Mouse (Mus musculus) 3134 (cell line): ENCODE data around the gene Fuk.
"Not testable (repeated sequence)": the region's sequence is repeated elsewhere in the genome, so short reads cannot be mapped to it uniquely, and the experiment has no call there.

ENCODE experiments used
- DNase-seq: peaks from one replicate; pipeline ENCODE4 v3.0.0-alpha.2; 2011; ENCODE audit warnings: low spot score; ENCODE audit not compliant: insufficient read length; ENCODE audit errors: extremely low read depth

The Fuk gene

DNA sequence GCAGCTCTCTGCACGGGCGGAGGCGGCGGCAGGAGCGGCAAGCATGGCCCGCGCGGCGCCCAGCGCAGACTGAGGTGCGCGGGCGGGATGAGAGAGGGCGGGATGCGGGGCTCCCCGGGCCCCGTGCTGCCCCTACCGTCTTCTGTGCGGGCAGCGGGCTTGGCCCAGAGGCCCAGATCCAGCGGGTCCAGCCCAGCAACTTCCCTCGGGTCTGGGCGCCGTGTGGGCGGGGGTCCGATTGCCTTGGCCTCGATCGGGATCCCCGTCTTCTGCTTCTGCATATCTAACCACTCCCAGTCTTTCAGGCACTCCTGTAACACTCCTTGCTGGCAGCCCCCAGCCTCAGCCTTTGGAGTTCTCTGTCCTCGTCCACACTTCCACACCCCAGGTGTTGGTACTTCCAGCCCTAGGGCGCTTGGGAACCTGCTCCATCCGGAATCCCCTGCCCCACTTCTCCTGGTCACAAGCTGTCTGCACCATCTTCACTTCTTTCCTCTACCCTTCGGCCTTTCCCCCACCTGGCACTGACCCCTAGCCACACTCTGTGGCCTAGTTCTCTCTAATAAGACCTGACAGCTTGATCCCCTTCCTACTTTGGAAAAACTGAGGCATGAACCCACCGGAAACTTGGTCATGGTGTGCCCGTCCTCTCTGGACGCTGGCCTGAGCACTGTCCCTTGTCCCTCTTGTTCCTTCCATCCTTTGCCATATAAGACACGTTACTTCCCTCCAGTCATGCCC, 17.9 kb upstream of the Fuk start:
- peak; percentile 45 for DNase-seq

DNA sequence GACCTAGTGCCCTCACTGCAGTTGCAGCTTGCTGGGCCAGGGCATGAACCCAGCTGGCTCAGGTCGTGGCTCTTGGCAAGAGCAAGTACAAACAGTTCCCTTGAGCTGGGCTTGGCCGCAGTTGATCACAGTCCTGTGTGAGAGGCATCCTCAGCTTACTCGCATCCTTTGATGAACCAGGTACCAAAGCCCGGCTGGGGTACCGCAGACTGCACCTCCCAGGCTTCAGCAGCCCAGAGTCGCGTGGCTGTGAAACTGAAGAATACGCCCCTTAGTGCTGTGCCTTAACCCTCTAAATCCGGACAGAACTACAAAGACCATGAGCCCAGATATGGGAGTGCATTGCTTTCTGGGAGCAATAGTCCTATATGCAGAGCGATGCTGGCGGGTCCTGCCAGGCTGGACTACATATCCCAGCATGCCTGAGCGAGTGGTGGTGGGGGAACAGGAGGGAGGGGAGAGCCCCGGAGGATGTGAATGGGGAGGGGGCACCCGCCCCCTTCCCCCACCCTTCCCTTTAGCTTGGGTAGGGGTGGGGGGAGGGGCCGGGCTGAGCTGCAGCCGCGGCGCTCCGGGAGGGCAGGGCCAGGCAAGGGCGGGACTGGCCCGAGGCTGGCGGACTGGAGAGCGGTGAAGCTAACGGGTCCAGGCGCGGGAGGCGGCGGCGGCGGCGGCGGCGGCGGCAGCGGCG, 17.2 kb upstream of the Fuk start, which contains the start of gene St3gal2:
Gene St3gal2 (plus strand): TSS at position 582 of the 691 bp plus-strand sequence.
- DNase-seq = peak; percentile 90

GRCm38 (mm10) chr8:110918460-110918859, 16.2 kb upstream of the Fuk start:
- no peak for DNase-seq

DNA sequence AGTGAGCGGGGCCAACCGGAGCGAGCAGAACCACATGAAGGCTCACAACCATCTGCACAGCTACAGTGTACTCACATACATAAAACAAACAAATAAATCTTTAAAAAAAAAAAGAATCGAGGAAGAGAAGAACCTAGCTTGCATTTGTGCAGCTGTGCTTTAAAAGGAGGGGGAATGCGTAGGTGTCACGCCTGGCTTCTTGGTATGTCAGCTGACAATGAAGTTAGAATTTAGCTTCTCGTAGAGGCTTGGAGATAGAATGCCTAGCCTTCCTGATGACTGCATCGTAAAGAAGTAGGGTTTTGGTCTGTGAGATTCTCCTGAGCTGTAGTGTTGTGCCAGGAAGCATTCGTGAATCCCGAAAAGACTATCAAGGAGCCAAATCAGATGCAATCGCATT, 15.7 kb upstream of the Fuk start:
- no peak for DNase-seq

DNA sequence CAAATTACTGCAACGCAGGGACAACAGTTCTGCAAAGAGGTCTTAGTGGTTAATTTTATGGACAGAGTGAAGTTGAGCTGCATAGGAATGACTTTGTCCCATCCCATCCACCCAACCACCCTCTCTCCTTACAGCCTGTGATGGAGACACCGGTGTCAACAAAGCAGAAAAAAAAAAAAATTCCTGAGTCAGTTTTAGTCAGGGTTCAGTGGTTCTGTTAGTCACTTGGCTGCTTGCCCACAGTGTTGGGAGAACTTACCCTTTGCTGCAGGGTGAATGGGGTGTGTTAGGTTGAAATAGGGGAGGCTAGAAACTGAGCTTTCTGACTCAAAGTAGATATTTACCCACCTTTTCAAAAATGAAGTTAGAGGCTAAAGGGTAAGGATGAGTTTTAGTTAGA, 15.1 kb upstream of the Fuk start:
- peak; percentile 60 for DNase-seq

GRCm38 (mm10) chr8:110911576-110912570, 9.6 kb upstream of the Fuk start:
- peak; percentile 39 for DNase-seq

DNA sequence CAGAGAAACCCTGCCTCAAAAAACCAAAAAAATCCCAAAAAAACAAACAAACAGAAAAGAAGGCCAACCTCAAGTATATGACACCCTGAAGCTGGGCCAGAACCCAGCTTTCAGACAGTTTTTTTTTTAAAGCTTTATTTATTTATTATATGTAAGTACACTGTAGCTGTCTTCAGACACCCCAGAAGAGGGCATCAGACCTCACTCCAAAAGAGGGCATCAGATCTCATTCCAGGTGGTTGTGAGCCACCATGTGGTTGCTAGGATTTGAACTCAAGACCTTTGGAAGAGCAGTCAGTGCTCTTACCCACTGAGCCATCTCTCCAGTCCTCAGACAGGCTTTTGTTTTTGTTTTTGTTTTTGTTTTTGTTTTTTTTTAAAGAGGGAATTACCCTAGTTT, 7.6 kb upstream of the Fuk start:
- DNase-seq = not testable (repeated sequence)

- DNase-seq = no peak
These were observed 4.4 kb upstream of the Fuk start for GRCm38 (mm10) chr8:110906682-110907081.

- no peak for DNase-seq
These were observed 3.1 kb upstream of the Fuk start for GRCm38 (mm10) chr8:110905404-110905803.

GRCm38 (mm10) chr8:110902579-110902965, 284 bp upstream of the Fuk start:
- no peak for DNase-seq

- DNase-seq = no peak
These were observed 1.2 kb downstream of the Fuk start for GRCm38 (mm10) chr8:110901056-110901455.

- no peak for DNase-seq
These were observed 4.8 kb downstream of the Fuk start for GRCm38 (mm10) chr8:110897495-110897894.

DNA sequence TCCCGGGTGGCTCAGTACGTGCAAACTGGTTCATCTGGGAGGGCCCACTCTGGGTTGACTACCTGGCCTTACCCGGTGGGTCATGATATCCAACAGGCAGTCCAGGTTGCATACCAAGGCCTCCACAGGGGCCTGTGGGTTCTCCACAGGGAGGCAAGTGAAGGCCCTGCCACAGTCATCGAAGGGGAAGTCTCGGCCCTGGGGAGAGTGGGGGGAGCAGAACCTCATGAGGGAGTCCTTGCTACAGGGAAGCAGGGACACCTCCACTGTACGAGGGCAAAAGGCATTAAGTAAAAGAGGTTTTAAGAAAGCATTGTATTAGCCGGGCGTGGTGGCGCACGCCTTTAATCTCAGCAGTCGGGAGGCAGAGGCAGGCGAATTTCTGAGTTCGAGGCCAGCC, 6.5 kb downstream of the Fuk start:
- no peak for DNase-seq

- no peak for DNase-seq
These were observed 7.0 kb downstream of the Fuk start for GRCm38 (mm10) chr8:110895254-110895653.

GRCm38 (mm10) chr8:110894851-110895250, 7.4 kb downstream of the Fuk start:
- DNase-seq = no peak

- DNase-seq = no peak
These were observed 9.4 kb downstream of the Fuk start for GRCm38 (mm10) chr8:110892913-110893312.

- no peak for DNase-seq
These were observed 10.2 kb downstream of the Fuk start for GRCm38 (mm10) chr8:110892040-110892439.

- DNase-seq = no peak
These were observed 12.3 kb downstream of the Fuk start for GRCm38 (mm10) chr8:110889904-110890470.

DNA sequence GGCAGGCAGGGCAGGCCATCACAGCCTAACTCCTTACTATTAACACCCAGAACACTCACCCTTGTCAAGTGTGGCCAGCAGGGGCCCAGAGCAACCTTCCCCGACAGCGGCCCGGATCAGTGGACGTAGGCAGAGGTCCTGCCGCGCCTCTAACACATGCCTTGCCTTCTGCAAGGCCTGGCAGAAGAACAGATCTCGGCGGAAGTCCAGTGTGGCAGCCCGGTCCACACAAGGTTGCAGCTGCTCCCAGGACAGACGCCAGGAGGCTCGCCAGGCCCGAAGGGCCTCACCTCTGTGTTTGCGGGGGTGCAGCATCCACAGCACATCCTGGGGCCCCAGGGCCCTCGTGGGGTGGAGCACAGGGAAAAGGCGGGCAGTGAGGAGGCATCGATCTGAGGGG, 13.4 kb downstream of the Fuk start:
- DNase-seq = no peak

- DNase-seq = no peak
These were observed 13.8 kb downstream of the Fuk start for GRCm38 (mm10) chr8:110888441-110888840.

DNA sequence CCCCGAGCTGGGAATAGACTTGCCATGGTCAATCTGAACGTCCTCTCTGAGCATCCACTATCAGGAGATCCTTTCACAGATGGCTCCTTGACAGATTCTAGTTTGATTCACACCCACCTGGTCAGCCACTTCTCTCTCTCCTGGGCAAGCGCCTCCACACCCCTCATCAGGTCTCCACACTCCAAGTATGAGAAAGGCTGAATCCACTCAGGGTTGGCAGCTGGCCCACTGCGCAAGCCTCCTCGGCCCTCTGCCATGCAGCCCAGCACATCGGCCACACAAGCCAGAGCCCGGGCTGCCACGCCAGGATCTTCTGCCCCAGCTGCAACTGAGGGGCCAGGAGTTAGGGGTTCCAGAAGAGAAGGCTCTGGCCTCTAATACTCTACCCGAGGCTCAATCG, 14.7 kb downstream of the Fuk start:
- no peak for DNase-seq
